Mouse (Mus musculus): ENCODE results near the gene Srgap3.

DNA sequence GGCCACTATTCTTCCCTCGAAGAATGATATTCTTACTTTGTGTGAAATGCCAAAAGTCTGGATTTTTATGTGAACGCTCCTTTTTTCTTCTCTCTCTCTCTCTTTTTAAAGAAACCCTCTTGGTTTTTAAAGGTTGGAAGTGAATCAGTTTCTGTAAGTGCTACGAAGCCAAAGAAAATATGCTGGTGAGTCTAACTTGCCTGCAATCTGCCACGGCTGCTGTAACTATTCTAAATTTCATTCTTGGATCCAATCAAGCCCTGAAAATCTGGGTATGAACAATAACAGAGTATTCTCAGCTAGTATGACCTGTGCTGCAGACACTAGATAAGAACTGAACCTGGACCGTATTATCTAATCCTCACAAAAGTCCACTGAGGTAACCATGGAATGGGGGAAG is 21.1 kb downstream of the Srgap3 start:
- TF ChIP-seq EP300 (IDR thresholded peaks at IDR 0.05) (no peak), CTCF (IDR thresholded peaks at IDR 0.05) (no peak)

Data from lung, postnatal 0 days (tissue).